Mouse (Mus musculus): Measurements from ENCODE around the gene Ntn4.

DNA sequence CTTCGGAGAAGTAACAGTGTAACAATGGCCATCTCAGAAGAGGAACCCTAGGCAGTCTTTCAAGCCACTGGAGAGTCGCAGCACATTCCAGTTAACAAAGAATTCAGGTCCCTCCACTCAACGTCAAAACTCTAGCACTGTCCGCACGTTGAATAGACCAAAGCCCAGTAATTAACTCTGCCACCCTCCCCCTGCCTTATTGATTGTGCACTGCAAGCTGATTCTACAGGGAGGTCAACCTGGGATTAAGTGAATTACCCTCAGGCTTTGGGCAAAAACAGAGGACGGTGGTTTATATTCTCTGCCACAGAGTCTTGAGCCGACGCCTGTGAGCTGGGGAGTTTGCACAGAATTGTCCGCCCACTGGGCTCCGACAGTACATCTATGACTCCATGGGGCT lies 115.7 kb downstream of the Ntn4 start:
- TF ChIP-seq CTCF (IDR thresholded peaks at IDR 0.05; ENCODE audit: control insufficient read depth, insufficient read depth, insufficient read length) (no peak), MAX (IDR thresholded peaks at IDR 0.05) (no peak), MYOD1 (IDR thresholded peaks at IDR 0.05; ENCODE audit: control insufficient read depth, insufficient read length, low read depth) (no peak)
